8 mouse cellular contexts compared by ENCODE assay signal in genomic region chrX:152341496-152341895, GRCm38 (mm10). TPM values are rescaled to one million over a fixed set of nuclear protein-coding genes. Genes with fewer than 3 reads are reported as not detected.
A peak's percentile ranks its signal among the peaks of the same experiment; 100 is the strongest.
DNase-seq lines count a peak whose midpoint lies in the region; ATAC-seq lines count a peak whose summit lies in the region.

No protein-coding gene starts in this region.

- no peak for ATAC-seq in kidney, embryonic 14.5 days (ENCODE audit: low FRiP score, low TSS enrichment)
- ATAC-seq in embryonic facial prominence, embryonic 12.5 days (ENCODE audit: insufficient number of reproducible peaks, insufficient read depth, low FRiP score, low TSS enrichment): no peak
- ATAC-seq in neural tube, embryonic 13.5 days (ENCODE audit: low read depth): no peak
- no peak for ATAC-seq in activated CD4-positive, CD25-positive, alpha-beta regulatory T cell, adult 4 months

- DNase-seq in kidney, adult 11 months: no peak
- DNase-seq in MN1 (ENCODE audit: low spot score): peak; percentile 23
- peak; percentile 9 for DNase-seq in kidney, postnatal 10 days
- DNase-seq in adipocyte (ENCODE audit: low spot score): no peak

- H3K9me3 ChIP-seq in kidney, embryonic 14.5 days (ENCODE audit: control insufficient read depth, low read length): no peaks in the 10 kb centered on the region
- no peaks in the 10 kb centered on the region for H3K9me3 ChIP-seq in embryonic facial prominence, embryonic 12.5 days
- no peaks in the 10 kb centered on the region for H3K9me3 ChIP-seq in neural tube, embryonic 13.5 days

- no peaks in the 10 kb centered on the region for H3K4me1 ChIP-seq in kidney, embryonic 14.5 days (ENCODE audit: control insufficient read depth, insufficient read depth, low read length)
- H3K4me1 ChIP-seq in embryonic facial prominence, embryonic 12.5 days: peaks cover 3% of the 10 kb centered on the region; the same call in 1 of the 2 replicates
- H3K4me1 ChIP-seq in neural tube, embryonic 13.5 days (replicated peaks): peaks cover 33% of the 10 kb centered on the region

- 34% methylated on average over 11 of the region's 11 CpGs for WGBS in kidney, embryonic 14.5 days
- 33% methylated on average over 11 of the region's 11 CpGs for WGBS in embryonic facial prominence, embryonic 12.5 days
- 24% methylated on average over 11 of the region's 11 CpGs for WGBS in neural tube, embryonic 13.5 days

- peaks cover 15% of the 10 kb centered on the region; the same call in 1 of the 2 replicates for H3K36me3 ChIP-seq in kidney, embryonic 14.5 days (ENCODE audit: control insufficient read depth, insufficient read depth, low read length)
- peaks cover 16% of the 10 kb centered on the region for H3K36me3 ChIP-seq in embryonic facial prominence, embryonic 12.5 days
- peaks cover 26% of the 10 kb centered on the region for H3K36me3 ChIP-seq in neural tube, embryonic 13.5 days

- peak overlapping the region; percentile 47 for H3K4me2 ChIP-seq in kidney, embryonic 14.5 days (replicated peaks; ENCODE audit: low read depth, low read length)
- H3K4me2 ChIP-seq in embryonic facial prominence, embryonic 12.5 days (replicated peaks): peak overlapping the region; percentile 56
- peak overlapping the region; percentile 72 for H3K4me2 ChIP-seq in neural tube, embryonic 13.5 days

- H3K27ac ChIP-seq in kidney, embryonic 14.5 days (ENCODE audit: low read depth, low read length): no peak overlapping the region; the same call in 1 of the 2 replicates
- H3K27ac ChIP-seq in embryonic facial prominence, embryonic 12.5 days: peak overlapping the region; percentile 80
- peak overlapping the region; percentile 91 for H3K27ac ChIP-seq in neural tube, embryonic 13.5 days (replicated peaks)

- peak overlapping the region; percentile 80 for H3K9ac ChIP-seq in kidney, embryonic 14.5 days (ENCODE audit: low read depth, low read length)
- peak overlapping the region; percentile 74 for H3K9ac ChIP-seq in embryonic facial prominence, embryonic 12.5 days
- H3K9ac ChIP-seq in neural tube, embryonic 13.5 days: peak overlapping the region; percentile 86

- peaks cover 8% of the 10 kb centered on the region; the same call in 1 of the 2 replicates for H3K27me3 ChIP-seq in kidney, embryonic 14.5 days (ENCODE audit: control insufficient read depth, insufficient read depth, low read length)
- peaks cover 55% of the 10 kb centered on the region for H3K27me3 ChIP-seq in embryonic facial prominence, embryonic 12.5 days
- peaks cover 97% of the 10 kb centered on the region for H3K27me3 ChIP-seq in neural tube, embryonic 13.5 days

- H3K4me3 ChIP-seq in kidney, embryonic 14.5 days (ENCODE audit: low read length): peak overlapping the region; percentile 56
- H3K4me3 ChIP-seq in embryonic facial prominence, embryonic 12.5 days: peak overlapping the region; percentile 63
- H3K4me3 ChIP-seq in neural tube, embryonic 13.5 days: peak overlapping the region; percentile 61

RNA-seq across cellular contexts. Expression of gene Tspyl2, which starts 0.7 kb away (rescaled TPM):
- 19.5 and 25.2 TPM in 2 replicates for polyA plus RNA-seq in kidney, embryonic 14.5 days (2014; fragmentation: Nextera tagmentation; extraction: Ambion mirVana)
- 42.4 and 46.0 TPM in 2 replicates for polyA plus RNA-seq in embryonic facial prominence, embryonic 12.5 days (2016; fragmentation: Nextera tagmentation; extraction: Ambion mirVana)
- 56.7 and 57.7 TPM in 2 replicates for polyA plus RNA-seq in neural tube, embryonic 13.5 days (2015; fragmentation: Nextera tagmentation; extraction: Ambion mirVana)
- polyA plus RNA-seq in activated CD4-positive, CD25-positive, alpha-beta regulatory T cell, adult 4 months (2017; shearing (Covaris generic)): 1 to 10 TPM; 9.2 to 9.9 TPM

RNA-seq across cellular contexts. Expression of gene Kantr, which starts 14.2 kb away (rescaled TPM):
- 20.5 and 22.0 TPM in 2 replicates for polyA plus RNA-seq in kidney, embryonic 14.5 days (2014; fragmentation: Nextera tagmentation; extraction: Ambion mirVana)
- polyA plus RNA-seq in embryonic facial prominence, embryonic 12.5 days (2016; fragmentation: Nextera tagmentation; extraction: Ambion mirVana): 21.1 and 25.3 TPM in 2 replicates
- polyA plus RNA-seq in neural tube, embryonic 13.5 days (2015; fragmentation: Nextera tagmentation; extraction: Ambion mirVana): 25.1 and 25.3 TPM in 2 replicates
- 10 to 100 TPM; 25.4 to 26.8 TPM for polyA plus RNA-seq in activated CD4-positive, CD25-positive, alpha-beta regulatory T cell, adult 4 months (2017; shearing (Covaris generic))

RNA-seq across cellular contexts. Expression of gene Gpr173, which starts 27.0 kb away (rescaled TPM):
- 4.1 and 5.7 TPM in 2 replicates for polyA plus RNA-seq in kidney, embryonic 14.5 days (2014; fragmentation: Nextera tagmentation; extraction: Ambion mirVana)
- 5.3 and 5.9 TPM in 2 replicates for polyA plus RNA-seq in embryonic facial prominence, embryonic 12.5 days (2016; fragmentation: Nextera tagmentation; extraction: Ambion mirVana)
- polyA plus RNA-seq in neural tube, embryonic 13.5 days (2015; fragmentation: Nextera tagmentation; extraction: Ambion mirVana): 9.2 and 9.5 TPM in 2 replicates
- polyA plus RNA-seq in activated CD4-positive, CD25-positive, alpha-beta regulatory T cell, adult 4 months (2017; shearing (Covaris generic)): not detected

Comparison
In these comparisons a context has a peak if more than half of its experiments do, and no peak if none do; other contexts are left out.
1. DNase-seq: peak in MN1 (single experiment) and kidney, postnatal 10 days (single experiment); none in kidney, adult 11 months (single experiment) and adipocyte (single experiment).
2. Peak in every context shown above with its lines, with median percentiles within 50 percentile points of each other: H3K4me2 ChIP-seq, H3K4me3 ChIP-seq and H3K9ac ChIP-seq.